Mouse (Mus musculus): ENCODE results near the gene Eif2ak2.

- TF ChIP-seq GATA1 (IDR thresholded peaks at IDR 0.05; ENCODE audit: borderline replicate concordance, low read length) (no peak), FLI1 (IDR thresholded peaks at IDR 0.05; ENCODE audit: low read length) (no peak)
Measured at GRCm38 (mm10) chr17:78842271-78842928, 40.0 kb downstream of the Eif2ak2 start.

Measured in megakaryocyte, embryonic 14.5 days (primary cell).